Mouse (Mus musculus): ENCODE data around the gene Tub. TPM values are rescaled to one million over a fixed set of nuclear protein-coding genes. Genes with fewer than 3 reads are reported as not detected.

The Tub gene
- total and polyA plus RNA-seq, 2 experiments = under 0.01 TPM; not detected in 1

DNA sequence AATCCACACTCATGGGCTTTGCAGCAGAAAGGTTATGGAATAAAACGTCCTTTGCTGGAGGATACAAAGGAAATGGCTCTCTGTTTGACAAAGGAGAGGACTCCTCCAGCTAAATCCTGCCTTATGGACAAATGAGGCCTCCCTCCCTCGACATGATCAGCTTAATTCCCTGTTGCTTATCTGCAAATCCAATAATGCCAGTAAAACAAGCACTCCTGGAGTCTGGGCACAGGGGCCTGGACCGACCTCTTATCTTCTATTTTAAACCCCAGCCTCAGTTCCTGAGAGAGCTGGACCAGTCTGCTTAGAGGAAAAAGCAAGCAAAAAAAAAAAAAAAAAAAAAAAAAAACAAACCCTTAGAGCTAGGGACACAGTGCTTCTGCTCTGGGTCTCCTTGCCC lies 53.5 kb downstream of the Tub start:
- H3K4me1 ChIP-seq (ENCODE audit: control insufficient read depth, insufficient read depth, low read length) = no peaks in the 10 kb centered on the region
- no peak overlapping the region for H3K27ac ChIP-seq (replicated peaks; ENCODE audit: insufficient read depth, low read depth, low read length)
- H3K4me3 ChIP-seq (ENCODE audit: insufficient read depth, low read depth, low read length) = no peak overlapping the region
- no peaks in the 10 kb centered on the region for H3K79me2 ChIP-seq (ENCODE audit: control insufficient read depth, insufficient read depth, low read length)
- WGBS = 7% methylated on average over 3 of the region's 3 CpGs
- no peak overlapping the region for H3K9ac ChIP-seq (ENCODE audit: low read depth, low read length)
- H3K27me3 ChIP-seq (ENCODE audit: control insufficient read depth, insufficient read depth, low read length) = no peaks in the 10 kb centered on the region
- no peaks in the 10 kb centered on the region for H3K36me3 ChIP-seq (ENCODE audit: control insufficient read depth, insufficient read depth, low read length)
- TF ChIP-seq CTCF (IDR thresholded peaks at IDR 0.05; ENCODE audit: low read depth, low read length) (no peak), POLR2A (IDR thresholded peaks at IDR 0.05; ENCODE audit: extremely low read depth, insufficient read depth, low read length) (no peak)
- DNase-seq (ENCODE audit: extremely low read depth, low read depth, low spot score) = no peak

DNA sequence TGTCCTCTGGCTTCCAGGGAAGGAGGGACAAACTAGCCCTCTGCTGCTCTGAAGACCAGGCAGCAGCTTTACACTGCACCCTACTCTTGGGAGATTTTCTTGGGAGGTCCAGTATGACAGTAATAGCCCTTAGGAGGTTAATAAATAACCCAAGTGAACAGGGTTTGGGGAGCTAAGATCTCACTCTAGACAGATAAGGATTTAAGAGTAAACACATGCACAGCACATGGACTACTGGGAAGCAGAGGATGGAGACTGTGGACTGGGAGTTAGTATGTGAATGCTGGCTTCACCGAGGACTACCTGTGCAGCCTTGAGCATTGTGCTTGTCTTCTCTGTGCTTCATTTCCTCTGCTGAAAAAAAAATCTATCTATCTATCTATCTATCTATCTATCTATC lies 59.1 kb downstream of the Tub start:
- Histone ChIP-seq H3K4me1 (ENCODE audit: control insufficient read depth, insufficient read depth, low read length) (no peaks in the 10 kb centered on the region), H3K9ac (ENCODE audit: low read depth, low read length) (no peak overlapping the region), H3K4me3 (ENCODE audit: insufficient read depth, low read depth, low read length) (no peak overlapping the region), H3K79me2 (ENCODE audit: control insufficient read depth, insufficient read depth, low read length) (no peaks in the 10 kb centered on the region), H3K27ac (replicated peaks; ENCODE audit: insufficient read depth, low read depth, low read length) (no peak overlapping the region), H3K36me3 (ENCODE audit: control insufficient read depth, insufficient read depth, low read length) (no peaks in the 10 kb centered on the region), H3K27me3 (ENCODE audit: control insufficient read depth, insufficient read depth, low read length) (peaks cover 19% of the 10 kb centered on the region)
- no peak for DNase-seq (ENCODE audit: extremely low read depth, low read depth, low spot score)
- WGBS = 46% methylated on average over 1 of the region's 1 CpGs
- no peak for TF ChIP-seq CTCF (IDR thresholded peaks at IDR 0.05; ENCODE audit: low read depth, low read length)
- TF ChIP-seq POLR2A (IDR thresholded peaks at IDR 0.05; ENCODE audit: extremely low read depth, insufficient read depth, low read length) = no peak

DNA sequence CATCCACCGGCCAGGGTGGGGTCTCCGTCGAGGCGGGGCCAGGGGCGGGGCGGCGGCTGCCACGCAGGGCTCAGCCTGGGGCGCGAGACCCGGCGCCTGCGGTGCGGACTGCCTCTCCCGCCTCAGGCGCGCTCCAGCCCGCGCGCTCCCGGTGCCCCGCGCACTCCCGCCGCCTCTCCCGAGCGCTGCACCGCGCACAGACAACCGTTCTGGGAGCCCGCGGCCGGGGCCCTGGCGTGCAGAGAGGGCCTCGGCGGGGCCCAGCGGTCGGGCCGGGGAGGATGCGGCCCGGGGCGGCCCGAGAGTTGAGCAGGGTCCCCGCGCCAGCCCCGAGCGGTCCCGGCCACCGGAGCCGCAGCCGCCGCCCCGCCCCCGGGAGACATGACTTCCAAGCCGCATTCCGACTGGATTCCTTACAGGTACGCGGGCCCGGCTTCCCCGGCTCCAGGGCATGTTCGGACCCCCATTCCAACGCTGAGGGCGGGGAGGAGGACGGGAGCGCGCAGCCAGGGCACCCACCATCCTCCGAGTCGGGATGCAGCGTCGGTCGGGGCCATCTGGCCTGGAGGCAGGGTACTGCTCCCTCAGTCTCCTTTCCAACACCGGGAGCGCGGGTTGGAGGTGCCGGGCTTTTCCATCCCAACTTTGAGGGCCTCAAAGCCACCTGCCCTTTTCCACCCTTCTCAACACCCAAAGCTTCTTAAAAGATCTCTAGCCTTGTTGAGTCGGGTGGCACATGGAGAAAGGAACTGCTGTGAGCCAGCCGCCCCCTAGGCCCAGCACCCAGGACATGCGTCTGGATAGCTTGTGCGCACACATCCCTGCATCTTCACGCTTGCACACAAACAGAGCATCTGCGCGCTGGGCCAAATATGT lies 60.8 kb downstream of the Tub start:
- Histone ChIP-seq H3K79me2 (ENCODE audit: control insufficient read depth, insufficient read depth, low read length) (no peaks in the 10 kb centered on the region), H3K4me3 (ENCODE audit: insufficient read depth, low read depth, low read length) (no peak overlapping the region), H3K27ac (replicated peaks; ENCODE audit: insufficient read depth, low read depth, low read length) (no peak overlapping the region), H3K9ac (ENCODE audit: low read depth, low read length) (no peak overlapping the region), H3K36me3 (ENCODE audit: control insufficient read depth, insufficient read depth, low read length) (no peaks in the 10 kb centered on the region), H3K4me1 (ENCODE audit: control insufficient read depth, insufficient read depth, low read length) (no peaks in the 10 kb centered on the region), H3K27me3 (ENCODE audit: control insufficient read depth, insufficient read depth, low read length) (peaks cover 19% of the 10 kb centered on the region)
- WGBS = 4% methylated on average over 79 of the region's 82 CpGs
- no peak for DNase-seq (ENCODE audit: extremely low read depth, low read depth, low spot score)
- TF ChIP-seq CTCF (IDR thresholded peaks at IDR 0.05; ENCODE audit: low read depth, low read length) (no peak), POLR2A (IDR thresholded peaks at IDR 0.05; ENCODE audit: extremely low read depth, insufficient read depth, low read length) (no peak)

DNA sequence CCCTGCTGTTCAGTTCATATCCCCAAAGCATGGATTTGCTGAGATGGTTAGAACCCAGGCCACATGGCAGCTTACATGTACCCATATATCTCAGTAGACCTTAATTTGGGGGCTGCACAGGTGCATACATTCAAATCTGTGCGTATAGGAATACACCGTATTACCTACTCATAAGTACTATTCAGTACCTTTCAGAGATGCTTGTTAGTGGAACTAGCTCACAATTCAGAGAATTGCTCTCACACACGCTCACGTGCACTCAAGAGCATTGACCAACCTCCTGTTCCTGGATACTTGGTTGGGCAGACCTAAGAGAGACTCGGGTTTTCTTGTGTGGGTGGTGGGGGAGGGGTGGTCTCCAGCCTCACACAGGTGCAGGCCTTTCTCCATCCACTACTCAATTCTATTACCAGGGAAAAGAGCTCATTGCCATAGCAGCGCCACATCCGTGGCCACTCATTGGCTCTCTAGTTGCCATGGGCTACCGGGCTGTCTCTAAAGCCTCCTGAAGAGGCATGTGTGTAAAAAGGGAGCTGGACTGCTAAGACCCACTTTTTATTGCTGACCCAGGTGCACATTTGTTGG lies 61.5 kb downstream of the Tub start:
- WGBS = 57% methylated on average over 8 of the region's 8 CpGs
- Histone ChIP-seq H3K27me3 (ENCODE audit: control insufficient read depth, insufficient read depth, low read length) (peaks cover 19% of the 10 kb centered on the region), H3K36me3 (ENCODE audit: control insufficient read depth, insufficient read depth, low read length) (no peaks in the 10 kb centered on the region), H3K79me2 (ENCODE audit: control insufficient read depth, insufficient read depth, low read length) (no peaks in the 10 kb centered on the region), H3K27ac (replicated peaks; ENCODE audit: insufficient read depth, low read depth, low read length) (no peak overlapping the region), H3K4me1 (ENCODE audit: control insufficient read depth, insufficient read depth, low read length) (no peaks in the 10 kb centered on the region), H3K9ac (ENCODE audit: low read depth, low read length) (no peak overlapping the region), H3K4me3 (ENCODE audit: insufficient read depth, low read depth, low read length) (no peak overlapping the region)
- no peak for TF ChIP-seq POLR2A (IDR thresholded peaks at IDR 0.05; ENCODE audit: extremely low read depth, insufficient read depth, low read length)
- no peak for TF ChIP-seq CTCF (IDR thresholded peaks at IDR 0.05; ENCODE audit: low read depth, low read length)
- no peak for DNase-seq (ENCODE audit: extremely low read depth, low read depth, low spot score)

DNA sequence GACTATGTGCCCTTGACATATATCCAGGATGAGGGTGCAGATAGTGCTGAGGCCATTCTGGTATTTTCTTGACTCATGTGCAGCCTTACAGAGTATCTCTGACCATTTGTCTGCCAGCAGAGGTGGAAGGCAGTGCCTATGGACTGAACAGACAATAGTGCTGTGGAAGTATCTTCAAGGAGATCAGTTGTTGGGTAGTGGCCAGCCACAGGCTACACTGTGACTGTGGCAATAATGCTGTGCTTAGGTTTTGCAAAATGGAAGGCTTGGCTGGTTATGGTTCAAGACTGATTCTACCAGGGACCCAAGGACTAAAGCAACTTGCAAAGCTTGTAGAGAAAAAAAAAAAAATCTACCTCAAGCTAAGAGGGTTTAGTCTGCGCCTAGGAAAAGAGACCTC lies 62.4 kb downstream of the Tub start:
- no peak overlapping the region for H3K4me3 ChIP-seq (ENCODE audit: insufficient read depth, low read depth, low read length)
- no peaks in the 10 kb centered on the region for H3K36me3 ChIP-seq (ENCODE audit: control insufficient read depth, insufficient read depth, low read length)
- no peak for TF ChIP-seq CTCF (IDR thresholded peaks at IDR 0.05; ENCODE audit: low read depth, low read length)
- no peak for TF ChIP-seq POLR2A (IDR thresholded peaks at IDR 0.05; ENCODE audit: extremely low read depth, insufficient read depth, low read length)
- 86% methylated on average over 1 of the region's 1 CpGs for WGBS
- H3K27ac ChIP-seq (replicated peaks; ENCODE audit: insufficient read depth, low read depth, low read length) = no peak overlapping the region
- H3K27me3 ChIP-seq (ENCODE audit: control insufficient read depth, insufficient read depth, low read length) = peaks cover 19% of the 10 kb centered on the region
- DNase-seq (ENCODE audit: extremely low read depth, low read depth, low spot score) = no peak
- H3K79me2 ChIP-seq (ENCODE audit: control insufficient read depth, insufficient read depth, low read length) = no peaks in the 10 kb centered on the region
- H3K9ac ChIP-seq (ENCODE audit: low read depth, low read length) = no peak overlapping the region
- H3K4me1 ChIP-seq (ENCODE audit: control insufficient read depth, insufficient read depth, low read length) = no peaks in the 10 kb centered on the region

All from liver, adult 2 months (tissue).